ENCODE assay signal across 16 mouse cellular contexts in the genomic region with DNA sequence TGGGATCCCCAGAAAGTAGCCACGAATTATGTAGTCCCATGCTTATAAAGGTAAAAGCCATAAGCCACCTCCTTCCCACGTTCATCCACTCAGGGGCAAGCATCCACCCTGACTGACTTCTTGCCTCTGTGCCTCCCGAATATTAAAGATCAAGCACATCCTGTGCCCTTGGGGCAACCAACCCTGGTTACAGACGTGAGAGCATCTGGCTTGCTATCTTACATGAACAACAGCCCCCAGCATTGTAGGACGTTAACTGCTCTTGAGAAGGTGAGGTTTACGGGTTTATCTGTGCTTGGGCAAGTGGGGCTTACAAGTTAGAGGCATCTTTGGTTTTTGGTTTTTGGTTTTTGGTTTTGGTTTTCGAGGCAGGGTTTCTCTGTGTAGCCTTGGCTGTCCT.
"Had no signal": no experiment of that assay in that cellular context is flagged by ENCODE, and none has a peak within 500 bp of the region (broad histone marks: within the 10 kb centered on the region; RNA-seq: fewer than 3 reads in every experiment).

No protein-coding gene starts in this region.

- ATAC-seq: liver, embryonic 12.5 days; liver, postnatal 0 days; lung, postnatal 0 days; midbrain, embryonic 13.5 days; midbrain, embryonic 15.5 days; midbrain, embryonic 16.5 days had no signal

- DNase-seq: left cerebral cortex, postnatal 4 days; liver; liver, embryonic 13.5 days; liver, postnatal 0 days; lung, adult 18-20 months; lung, adult 2 months; lung, embryonic 14.5 days; lung, postnatal 14 days; lung, postnatal 36 days; lung, postnatal 4 days; midbrain, embryonic 14.5 days had no signal
